Mouse (Mus musculus) liver, postnatal 0 days (tissue): ENCODE results near the gene Zswim5.
"Not testable (repeated sequence)": the region's sequence is repeated elsewhere in the genome, so short reads cannot be mapped to it uniquely, and the experiment has no call there.

Source experiments
- CTCF ChIP-seq: sonication (generic); IDR thresholded peaks from 2 replicates; pipeline ENCODE4 v1.5.1; 2016; ENCODE audit warnings: antibody characterized with exemption, low read depth
- EP300 ChIP-seq: IDR thresholded peaks from 2 replicates; pipeline ENCODE4 v1.6.1; 2016; ENCODE audit warnings: antibody characterized with exemption, low read depth, mild to moderate bottlenecking

- not testable (repeated sequence) for TF ChIP-seq EP300, CTCF
Measured at GRCm38 (mm10) chr4:116840096-116840495, 37.1 kb upstream of the Zswim5 start.
